Mouse (Mus musculus) G1E-ER4 (cell line): ENCODE measurements around the gene Rab30. TPM values are rescaled to one million over a fixed set of nuclear protein-coding genes. Genes with fewer than 3 reads are reported as not detected.

ENCODE experiments used
- GATA1 ChIP-seq: IDR thresholded peaks from one replicate; pipeline ENCODE4 v1.8.0; 2012; ENCODE audit warnings: low read length, inconsistent platforms
- polyA plus RNA-seq: library from polyadenylated mRNA; stranded (reverse); fragments of >175 nt; gene quantifications from 2 replicates; pipeline ENCODE4 v1.2.3, GENCODE M21; 2012

The Rab30 gene
- polyA plus RNA-seq, result 0.14 and 0.19 TPM in 2 replicates

DNA sequence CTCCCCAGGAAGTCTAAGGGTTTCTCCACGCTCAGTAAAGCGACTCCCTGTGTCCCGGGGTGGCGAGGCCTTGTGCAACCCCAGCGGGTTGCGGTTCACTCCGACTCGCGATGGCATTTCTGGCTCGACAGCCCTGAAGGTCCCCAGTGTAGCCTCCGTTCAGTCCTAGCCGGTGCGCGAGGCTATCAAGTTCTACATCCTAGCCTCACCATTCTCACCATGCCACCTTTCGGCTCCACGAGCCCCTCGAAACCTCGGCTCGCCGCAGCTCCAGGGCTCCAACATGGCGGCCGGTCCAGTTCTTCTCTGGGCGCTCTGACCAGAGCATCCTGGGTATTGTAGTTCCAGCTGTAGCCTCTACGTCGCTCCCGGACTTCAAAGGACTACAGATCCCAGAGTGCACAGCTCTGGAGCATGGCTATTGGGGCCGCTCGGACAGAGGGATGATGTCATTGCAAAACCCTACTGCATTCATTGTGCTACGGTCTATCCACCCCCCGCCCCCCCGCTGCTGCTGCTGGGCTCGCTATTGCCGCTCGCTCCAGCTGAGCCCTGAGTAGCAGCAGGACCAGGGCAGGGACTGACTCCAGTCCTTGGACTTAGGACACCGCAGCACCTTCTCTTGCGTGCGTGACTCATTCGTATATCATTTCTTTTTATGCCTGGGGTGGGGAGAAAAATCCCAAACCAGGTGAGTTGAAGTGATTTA is at the start of gene Rab30:
Gene Rab30 (plus strand): TSS at position 452 of the 709 bp plus-strand sequence.
- TF ChIP-seq GATA1, result no peak

DNA sequence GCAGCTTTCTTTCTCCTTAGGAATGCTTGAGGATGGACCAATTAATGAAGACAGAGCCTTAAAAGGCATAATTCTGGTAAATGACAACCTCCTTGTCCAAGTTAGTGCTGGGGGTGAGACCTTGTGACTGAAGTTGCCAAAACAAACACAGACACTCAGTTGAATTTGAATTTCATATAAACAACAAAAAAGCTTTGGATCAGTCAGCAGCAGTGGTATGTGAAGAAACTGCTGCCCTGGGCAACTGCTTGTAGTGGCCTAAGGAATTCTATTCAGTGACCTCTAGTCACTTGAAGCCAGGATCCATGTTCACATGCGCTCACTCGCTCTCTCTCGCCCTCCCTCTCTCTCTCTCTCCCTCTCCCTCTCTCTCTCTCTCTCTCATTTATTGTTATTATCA is 45.0 kb upstream of the Rab30 start:
- TF ChIP-seq GATA1, result no peak

DNA sequence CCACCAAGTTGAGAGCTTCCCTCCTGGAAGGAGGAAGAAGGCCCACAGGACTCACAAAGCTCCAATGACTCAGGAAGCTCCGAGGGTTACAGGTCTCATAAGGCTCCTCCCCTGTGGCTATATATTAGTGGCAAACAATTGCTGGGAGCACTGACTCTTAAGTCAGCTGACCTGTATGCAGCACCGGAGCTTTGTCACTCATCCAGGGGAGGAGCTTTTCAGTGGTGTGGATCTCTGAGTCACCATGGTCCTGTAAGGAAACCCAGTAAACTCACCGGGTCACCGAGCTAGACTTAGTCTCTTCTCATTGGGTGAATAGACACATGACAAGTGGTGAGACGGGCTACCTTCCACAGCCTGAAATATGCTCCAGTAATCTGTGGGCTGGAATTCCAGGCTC is 42.6 kb upstream of the Rab30 start:
- no peak for TF ChIP-seq GATA1

DNA sequence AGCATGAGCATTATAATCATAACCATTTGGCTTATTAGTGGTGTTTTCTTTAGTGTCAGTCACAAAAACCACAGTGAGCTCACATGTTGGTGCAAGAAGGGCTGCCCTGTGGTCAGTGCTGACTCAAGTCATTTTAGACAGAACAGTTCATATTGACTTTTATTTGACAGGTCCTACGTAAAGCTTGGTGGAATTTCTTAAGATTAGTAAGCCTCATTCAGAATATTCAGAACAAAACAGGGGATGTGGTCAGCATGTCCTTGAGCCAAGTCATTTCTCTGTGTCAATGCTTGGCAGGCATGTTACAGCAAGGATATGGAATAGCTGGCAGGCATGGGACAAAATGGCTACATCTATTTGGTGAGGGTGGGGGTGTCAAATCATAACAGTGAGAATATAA is 37.7 kb upstream of the Rab30 start:
- TF ChIP-seq GATA1, result no peak

DNA sequence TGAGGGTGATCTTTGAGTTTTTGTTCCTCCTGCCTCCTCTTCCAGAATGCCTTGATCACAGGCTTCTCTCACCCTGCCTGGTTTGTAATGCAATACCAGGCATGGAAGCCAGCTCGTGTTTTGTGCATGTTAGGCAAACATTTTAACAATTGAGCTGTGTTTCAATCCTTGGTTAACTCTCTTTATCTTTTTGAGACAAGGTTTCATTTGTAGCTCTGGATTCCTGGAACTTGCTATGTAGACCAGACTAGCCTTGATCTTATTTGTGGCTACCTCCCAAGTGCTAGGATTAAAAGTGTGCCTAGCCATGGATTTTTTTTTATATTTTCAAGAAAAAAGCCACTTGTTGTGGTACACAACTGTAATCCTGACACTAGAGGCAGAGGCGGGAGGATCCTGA is 35.9 kb upstream of the Rab30 start:
- no peak for TF ChIP-seq GATA1

DNA sequence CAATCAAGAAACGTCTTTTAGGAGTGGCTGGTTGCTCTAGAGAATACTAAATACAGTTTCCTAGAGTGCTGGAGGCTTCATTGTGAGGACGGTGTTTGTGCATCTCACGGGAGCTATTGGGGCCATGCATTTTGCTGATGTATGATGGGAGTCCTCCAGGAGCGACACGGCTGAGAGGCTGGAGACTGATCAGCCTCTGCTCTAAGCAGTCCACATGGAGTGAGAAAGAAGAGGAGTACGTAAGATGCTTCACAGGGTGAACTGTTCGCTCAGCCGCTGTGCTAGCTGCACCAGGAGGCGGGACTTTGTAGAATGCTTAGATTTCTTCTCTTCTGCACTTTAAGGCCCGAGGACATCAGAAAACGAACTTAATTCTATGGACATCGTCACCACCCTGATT is 34.7 kb upstream of the Rab30 start:
- TF ChIP-seq GATA1, result no peak

DNA sequence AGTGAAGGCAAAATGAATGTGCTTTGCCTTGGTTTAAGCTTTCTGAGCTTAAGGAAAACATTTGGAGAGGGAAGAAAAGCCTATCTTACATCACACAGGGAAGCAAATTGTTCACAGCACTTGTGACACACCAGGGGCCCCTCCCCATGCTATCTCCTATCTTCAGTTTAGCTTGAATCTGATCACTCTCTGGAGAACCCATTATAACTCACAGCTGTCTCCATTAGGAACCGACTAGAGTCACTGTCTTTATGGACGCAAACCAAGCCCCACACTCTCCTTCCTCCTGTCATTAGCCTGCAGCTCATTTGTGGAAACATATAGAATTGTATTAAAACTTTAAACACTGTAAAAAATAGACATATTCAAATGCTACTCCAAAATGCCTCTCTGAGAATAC is 31.8 kb upstream of the Rab30 start:
- no peak for TF ChIP-seq GATA1

DNA sequence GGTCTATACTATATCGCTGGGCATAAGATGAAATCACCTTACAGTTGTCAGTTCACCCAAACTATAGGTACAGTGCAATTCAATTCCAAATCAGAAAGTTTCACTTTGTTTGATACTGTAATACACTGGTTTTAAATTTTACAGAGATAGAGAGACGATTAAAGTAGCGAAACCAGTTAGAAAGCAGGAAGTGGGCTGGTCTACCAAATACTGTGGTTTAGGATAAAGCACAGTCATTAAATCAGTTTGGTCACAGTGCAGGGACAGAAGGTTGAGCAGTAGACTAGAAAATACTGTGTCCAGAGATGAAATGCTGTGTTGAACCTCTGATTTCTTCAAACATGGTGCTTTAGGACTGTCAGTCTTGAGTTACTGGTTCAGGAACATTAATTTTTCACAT is 29.8 kb upstream of the Rab30 start:
- no peak for TF ChIP-seq GATA1

DNA sequence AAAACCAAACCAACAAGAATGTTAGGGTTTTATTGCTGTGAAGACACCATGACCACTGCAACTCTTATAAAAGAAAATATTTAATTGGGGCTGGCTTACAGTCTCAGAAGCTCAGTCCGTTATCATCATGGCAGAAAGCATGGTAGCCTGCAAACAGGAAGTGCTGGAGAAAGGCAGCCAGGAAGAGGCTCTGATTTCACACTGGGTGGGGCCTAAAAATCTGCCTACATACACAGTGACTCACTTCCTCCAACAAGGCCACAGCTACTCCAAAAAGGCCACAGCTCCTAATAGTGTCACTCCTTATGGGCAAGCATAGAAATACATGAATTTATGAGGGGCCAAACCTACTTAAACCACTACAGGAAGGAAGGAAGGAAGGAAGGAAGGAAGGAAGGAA is 26.3 kb upstream of the Rab30 start:
- no peak for TF ChIP-seq GATA1

DNA sequence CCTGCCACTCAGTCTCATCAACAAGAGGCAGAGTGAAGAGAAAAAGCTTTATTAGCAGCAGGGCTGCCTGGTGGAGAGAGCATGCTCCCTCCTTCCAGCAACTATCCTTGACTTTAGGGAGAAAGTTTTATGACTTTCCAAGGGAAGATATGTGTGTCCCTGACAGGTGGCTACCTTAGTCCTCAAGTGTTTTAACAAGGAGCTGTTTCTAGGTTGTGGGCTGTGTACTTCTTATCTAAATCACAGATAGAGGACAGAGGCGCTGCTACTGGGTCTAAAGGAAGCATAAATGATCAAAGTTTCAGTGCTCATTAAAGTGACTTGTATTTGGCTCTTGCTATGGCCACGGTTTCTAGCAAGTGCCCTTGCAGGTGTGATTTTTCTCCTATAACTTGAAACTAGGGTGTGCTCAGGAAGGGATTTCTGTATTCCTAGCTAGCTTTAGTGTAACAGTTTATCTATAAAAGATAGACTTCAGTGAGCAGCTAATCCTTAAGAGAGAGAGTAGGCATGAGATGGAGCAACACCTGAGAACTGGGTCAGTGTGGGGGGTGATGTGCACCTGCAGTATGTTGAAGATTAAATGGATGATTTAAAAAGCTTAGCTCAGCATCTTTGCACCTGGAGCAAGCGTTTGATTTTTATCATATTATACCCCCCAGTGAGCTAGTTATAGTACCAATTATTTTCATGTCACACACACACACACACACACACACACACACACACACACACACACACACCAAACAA is 21.1 kb upstream of the Rab30 start:
- TF ChIP-seq GATA1, result no peak

DNA sequence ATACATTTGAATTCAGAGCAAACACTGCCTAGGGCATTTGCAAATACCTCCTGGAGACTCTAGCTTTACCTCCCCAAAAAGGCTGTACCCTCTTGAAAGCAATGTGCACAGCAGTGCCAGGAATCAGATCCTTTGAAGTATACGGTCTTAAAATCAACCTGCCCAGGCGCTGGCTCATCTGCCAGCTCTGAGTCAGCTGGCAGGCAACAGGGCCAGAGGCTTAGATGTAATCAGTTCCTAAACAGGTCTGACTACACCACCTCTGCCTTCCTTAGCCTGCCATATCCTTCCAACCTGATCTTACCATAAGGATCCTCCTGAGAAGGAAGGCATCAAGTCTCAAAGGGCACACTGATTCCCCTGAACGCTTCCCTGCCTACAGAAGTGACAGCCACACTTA is 17.7 kb upstream of the Rab30 start:
- TF ChIP-seq GATA1, result no peak

DNA sequence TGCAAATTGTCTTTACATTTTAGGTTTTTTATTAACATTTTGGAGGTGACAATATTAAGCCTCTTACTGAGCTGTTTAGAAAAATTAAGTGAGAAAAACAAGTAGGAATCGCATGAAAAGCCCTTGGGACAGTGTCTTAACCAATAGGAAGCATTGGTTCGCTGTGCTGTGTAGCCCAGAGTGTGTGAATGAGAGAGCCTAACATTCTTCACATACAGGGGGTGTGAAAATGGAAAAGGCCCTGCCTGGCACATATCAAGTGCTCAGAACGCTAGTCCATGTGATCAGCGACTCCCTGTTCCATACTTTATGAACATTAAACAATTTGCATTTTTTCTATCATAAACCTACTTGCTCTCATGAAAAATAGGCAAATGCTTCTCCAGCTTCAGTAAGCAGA is 17.1 kb upstream of the Rab30 start:
- no peak for TF ChIP-seq GATA1

DNA sequence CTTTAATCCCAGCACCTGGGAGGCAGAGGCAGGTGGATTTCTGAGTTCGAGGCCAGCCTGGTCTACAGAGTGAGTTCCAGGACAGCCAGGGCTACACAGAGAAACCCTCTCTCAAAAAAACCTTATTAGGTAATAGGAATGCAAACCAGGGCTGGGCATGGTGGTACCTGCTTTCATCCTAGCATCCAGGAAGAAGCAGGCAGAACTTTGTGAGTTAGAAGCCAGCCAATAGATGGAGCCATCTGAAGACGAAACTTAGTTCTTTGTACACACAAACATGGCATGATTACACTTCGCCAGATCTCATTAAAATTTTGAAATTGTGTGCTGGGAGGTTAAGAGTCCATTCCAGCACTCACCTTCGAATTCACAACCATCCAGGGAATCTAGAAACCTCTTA is 10.9 kb upstream of the Rab30 start:
- TF ChIP-seq GATA1, result no peak

DNA sequence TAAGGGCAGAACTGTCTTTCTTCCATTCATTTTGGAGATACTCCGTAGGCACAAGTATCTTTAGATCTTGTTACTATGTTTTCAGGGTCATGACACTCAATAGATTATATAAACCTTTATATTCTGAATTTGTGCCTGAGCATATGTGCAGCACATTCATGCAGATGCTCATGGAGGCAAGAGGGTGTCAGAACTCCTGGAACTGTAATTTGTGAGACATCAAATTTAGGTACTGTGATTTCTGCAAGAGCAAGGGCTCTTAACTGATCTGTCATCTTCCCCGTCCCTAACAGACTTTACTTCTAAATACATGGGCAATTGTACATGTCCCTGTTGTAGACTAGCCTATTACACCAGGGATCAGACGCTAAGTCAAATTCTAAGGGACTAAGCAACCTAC is 10.4 kb upstream of the Rab30 start:
- TF ChIP-seq GATA1, result no peak

DNA sequence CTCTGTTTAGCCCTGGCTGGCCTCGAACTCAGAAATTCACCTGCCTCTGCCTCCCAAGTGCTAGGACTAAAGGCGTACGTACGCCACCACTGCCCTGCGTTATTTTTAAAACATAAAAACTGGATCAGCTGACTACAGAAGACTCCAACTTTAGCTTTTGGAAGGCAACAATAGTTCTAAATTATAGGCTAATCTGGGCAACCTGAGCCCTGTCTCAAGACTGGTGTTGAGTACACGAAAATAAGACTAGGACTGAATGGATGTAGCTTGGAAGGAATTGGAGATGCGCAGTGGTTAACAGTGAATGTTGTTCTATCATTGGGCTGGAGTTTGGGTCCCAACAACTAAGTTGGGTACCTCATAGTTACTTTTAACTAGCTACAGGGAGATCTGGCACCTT is 9.3 kb upstream of the Rab30 start:
- no peak for TF ChIP-seq GATA1

DNA sequence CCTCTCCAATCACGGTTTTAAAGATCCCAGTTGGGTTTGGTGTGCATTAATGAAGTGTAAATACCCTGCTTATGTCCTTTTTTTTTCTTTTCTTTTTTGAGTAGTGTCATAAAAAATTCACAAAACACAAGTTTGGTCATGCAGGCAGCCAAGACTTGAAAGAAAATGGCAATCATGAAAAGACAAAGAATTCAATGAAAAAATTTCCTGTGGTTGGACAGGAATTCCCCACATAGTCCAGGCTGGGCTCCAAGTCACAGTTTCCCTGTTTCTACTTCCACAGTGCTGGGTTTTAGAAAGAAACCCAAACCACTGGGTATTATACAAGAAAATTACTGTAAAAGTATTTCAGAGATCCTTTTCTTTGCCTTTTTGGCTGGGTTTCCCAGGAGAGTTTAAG is 3.8 kb upstream of the Rab30 start:
- TF ChIP-seq GATA1, result no peak

DNA sequence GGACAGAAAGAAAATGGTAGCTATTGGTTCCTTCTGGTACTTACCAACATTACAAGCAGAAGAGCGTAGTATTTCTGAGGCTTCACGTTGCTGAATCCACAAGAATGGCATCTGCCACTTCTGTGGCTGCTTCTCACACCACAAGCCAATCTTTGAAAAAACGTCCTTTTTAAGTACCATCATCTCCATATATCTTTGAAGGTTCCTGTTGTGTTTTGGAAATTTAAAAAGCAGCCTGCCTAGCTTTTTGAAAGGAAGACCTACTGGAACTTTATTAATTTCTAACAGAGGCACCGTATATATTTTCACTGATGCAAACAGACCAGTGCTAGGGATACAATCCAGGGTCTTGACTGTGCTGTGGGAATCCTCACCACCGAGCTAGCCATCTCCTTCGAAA is 1.4 kb upstream of the Rab30 start:
- TF ChIP-seq GATA1, result no peak
